Mouse (Mus musculus) liver, embryonic 13.5 days (tissue): ENCODE results near the gene Etnk1. TPM values are rescaled to one million over a fixed set of nuclear protein-coding genes. Genes with fewer than 3 reads are reported as not detected.

Source experiments
- ATAC-seq: fragments of 200-750 bp; cut with Nextera tagmentation; 2 replicates; pipeline ENCODE4 v1.8.0; 2017; ENCODE audit warnings: low read depth, mild to moderate bottlenecking, moderate number of reproducible peaks, moderate library complexity
- DNase-seq: peaks from one replicate; pipeline ENCODE4 v3.0.0; 2022
- H3K27ac ChIP-seq: fragments of 300-500 bp; sonication (generic); 2 replicates; pipeline ENCODE4 v1.5.1; 2015; ENCODE audit warnings: moderate library complexity, mild to moderate bottlenecking, inconsistent platforms
- H3K27me3 ChIP-seq: fragments of 300-500 bp; sonication (generic); 2 replicates; pipeline ENCODE4 v1.6.1; 2015; ENCODE audit warnings: mild to moderate bottlenecking, inconsistent platforms
- H3K36me3 ChIP-seq: fragments of 300-500 bp; sonication (generic); 2 replicates; pipeline ENCODE4 v1.6.1; 2015; ENCODE audit warnings: mild to moderate bottlenecking, inconsistent platforms
- H3K4me1 ChIP-seq: fragments of 300-500 bp; sonication (generic); replicated peaks from 2 replicates; pipeline ENCODE4 v1.6.1; 2015; ENCODE audit warnings: inconsistent platforms
- H3K4me2 ChIP-seq: fragments of 300-500 bp; sonication (generic); 2 replicates; pipeline ENCODE4 v1.6.1; 2015; ENCODE audit warnings: inconsistent platforms, mild to moderate bottlenecking, moderate library complexity
- H3K4me3 ChIP-seq: fragments of 300-500 bp; sonication (generic); replicated peaks from 2 replicates; pipeline ENCODE4 v1.5.1; 2015; ENCODE audit warnings: mild to moderate bottlenecking, inconsistent platforms
- H3K9ac ChIP-seq: fragments of 300-500 bp; sonication (generic); 2 replicates; pipeline ENCODE4 v1.6.1; 2015; ENCODE audit warnings: mild to moderate bottlenecking, inconsistent platforms
- H3K9me3 ChIP-seq: fragments of 300-500 bp; sonication (generic); replicated peaks from 2 replicates; pipeline ENCODE4 v1.6.1; 2016; ENCODE audit warnings: inconsistent platforms
- WGBS: fragments of 180-500 bp; shearing (Covaris S2); methylation state at CpG from one replicate; pipeline ENCODE4 v1.1.7; 2015; ENCODE audit not compliant: insufficient replicate concordance; 5-methylcytosine and 5-hydroxymethylcytosine counted together
- polyA plus RNA-seq: library from polyadenylated mRNA; unstranded; fragments of >200 nt; fragmentation: Nextera tagmentation; extraction: Ambion mirVana; gene quantifications from 2 replicates; pipeline ENCODE4 v1.2.1, GENCODE M21; 2015

Etnk1 gene
- 8.0 and 10.0 TPM in 2 replicates for polyA plus RNA-seq

- DNase-seq (peak; percentile 90), ATAC-seq (peak; percentile 90)
- under 1% methylated on average over 79 of the region's 81 CpGs for WGBS
- H3K36me3 ChIP-seq: peaks cover 12% of the 10 kb centered on the region
- H3K9me3 ChIP-seq: no peaks in the 10 kb centered on the region
- H3K27me3 ChIP-seq: no peaks in the 10 kb centered on the region
- peak within 1 kb of the TSS; percentile 94 for H3K27ac ChIP-seq
- peaks cover 63% of the 10 kb centered on the region for H3K4me1 ChIP-seq
- peak within 1 kb of the TSS; percentile 89 for H3K4me2 ChIP-seq
- H3K4me3 ChIP-seq: peak within 1 kb of the TSS; percentile 94
- H3K9ac ChIP-seq: peak within 1 kb of the TSS; percentile 96
Observed at GRCm38 (mm10) chr6:143166452-143167357, at the start of gene Etnk1. Gene Etnk1 (plus strand): TSS chr6:143167221.

DNA sequence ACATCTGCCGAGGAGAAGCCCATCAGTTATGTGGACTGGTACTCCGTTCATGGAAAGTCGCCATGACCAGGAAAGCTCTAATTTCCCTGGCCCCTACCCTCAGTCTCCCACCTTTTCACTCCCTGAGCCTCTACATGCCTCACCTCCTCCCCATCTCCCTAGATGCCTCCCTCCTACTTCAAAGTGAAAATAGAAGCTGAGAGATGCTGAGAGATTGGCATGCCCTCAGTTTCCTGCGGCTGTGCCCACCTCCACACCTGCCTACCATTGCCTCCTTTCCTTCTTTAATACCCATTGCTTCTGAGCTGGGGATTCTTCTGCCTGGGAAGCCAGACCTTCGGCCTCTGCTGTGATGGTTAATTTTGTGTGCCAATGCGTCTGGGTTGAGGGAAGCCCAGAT lies 47.7 kb upstream of the Etnk1 start:
- Histone ChIP-seq H3K4me2 (no peak overlapping the region), H3K27ac (no peak overlapping the region), H3K36me3 (no peaks in the 10 kb centered on the region), H3K9me3 (0 out of 2 replicates have a peak, but pooled peaks cover 3% of the 10 kb centered on the region), H3K4me1 (peaks cover 15% of the 10 kb centered on the region), H3K27me3 (no peaks in the 10 kb centered on the region), H3K4me3 (no peak overlapping the region), H3K9ac (no peak overlapping the region)
- 59% methylated on average over 6 of the region's 6 CpGs for WGBS
- DNase-seq (no peak), ATAC-seq (no peak)

GRCm38 (mm10) chr6:143125721-143126120 lies 41.3 kb upstream of the Etnk1 start:
- Histone ChIP-seq H3K27me3 (no peaks in the 10 kb centered on the region), H3K36me3 (no peaks in the 10 kb centered on the region), H3K4me2 (no peak overlapping the region), H3K9ac (no peak overlapping the region), H3K4me1 (no peaks in the 10 kb centered on the region), H3K9me3 (no peaks in the 10 kb centered on the region), H3K27ac (no peak overlapping the region), H3K4me3 (no peak overlapping the region)
- ATAC-seq (no peak), DNase-seq (no peak)

DNA sequence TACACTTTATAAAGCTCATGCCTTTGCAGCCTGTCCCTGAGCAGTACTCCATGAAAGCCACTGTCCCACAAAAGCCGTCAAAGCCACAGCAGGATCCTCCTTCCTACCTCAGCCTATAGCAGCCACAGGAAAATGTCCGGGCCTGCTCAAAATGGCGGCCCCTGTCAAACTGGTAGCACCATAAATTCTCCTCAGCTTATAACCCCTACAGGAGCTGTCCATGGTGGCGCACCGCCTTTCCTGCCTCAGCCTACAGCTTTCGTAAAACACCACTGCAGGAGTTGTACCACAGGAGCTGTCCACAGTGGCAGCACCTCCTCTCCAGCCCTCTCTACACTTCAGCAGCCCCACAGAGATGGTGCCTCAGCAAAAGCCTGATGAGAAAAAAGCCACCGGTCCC lies 37.6 kb upstream of the Etnk1 start:
- H3K4me3 ChIP-seq: no peak overlapping the region
- H3K9me3 ChIP-seq: no peaks in the 10 kb centered on the region
- DNase-seq (no peak), ATAC-seq (no peak)
- no peak overlapping the region for H3K9ac ChIP-seq
- no peaks in the 10 kb centered on the region for H3K36me3 ChIP-seq
- no peaks in the 10 kb centered on the region for H3K4me1 ChIP-seq
- 66% methylated on average over 7 of the region's 7 CpGs for WGBS
- no peak overlapping the region for H3K27ac ChIP-seq
- no peaks in the 10 kb centered on the region for H3K27me3 ChIP-seq
- no peak overlapping the region for H3K4me2 ChIP-seq

DNA sequence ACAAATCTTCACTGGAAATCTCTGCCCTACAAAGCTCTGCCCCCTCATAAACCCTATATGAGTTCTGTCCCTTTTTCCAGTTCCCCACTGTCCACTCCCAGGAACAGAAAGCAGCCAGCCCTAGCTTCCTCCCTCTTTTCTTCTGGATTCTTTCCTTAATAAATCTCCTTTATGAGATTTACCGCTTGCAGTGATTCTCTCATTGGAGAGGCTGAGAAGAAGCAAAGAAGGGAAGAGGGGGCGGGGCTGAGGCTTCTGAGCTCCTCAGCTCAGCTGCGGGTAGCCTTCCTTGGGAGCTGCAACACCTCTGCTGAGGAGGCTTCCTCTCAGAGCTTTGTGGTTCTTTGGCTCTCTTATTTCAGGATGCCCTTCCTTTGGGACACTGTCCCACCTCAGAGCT lies 37.1 kb upstream of the Etnk1 start:
- ATAC-seq: no peak
- no peak overlapping the region for H3K27ac ChIP-seq
- no peaks in the 10 kb centered on the region for H3K27me3 ChIP-seq
- no peaks in the 10 kb centered on the region for H3K9me3 ChIP-seq
- no peaks in the 10 kb centered on the region for H3K36me3 ChIP-seq
- no peak overlapping the region for H3K4me2 ChIP-seq
- H3K9ac ChIP-seq: no peak overlapping the region
- H3K4me1 ChIP-seq: no peaks in the 10 kb centered on the region
- WGBS: 59% methylated on average over 3 of the region's 3 CpGs
- DNase-seq: no peak
- H3K4me3 ChIP-seq: no peak overlapping the region

DNA sequence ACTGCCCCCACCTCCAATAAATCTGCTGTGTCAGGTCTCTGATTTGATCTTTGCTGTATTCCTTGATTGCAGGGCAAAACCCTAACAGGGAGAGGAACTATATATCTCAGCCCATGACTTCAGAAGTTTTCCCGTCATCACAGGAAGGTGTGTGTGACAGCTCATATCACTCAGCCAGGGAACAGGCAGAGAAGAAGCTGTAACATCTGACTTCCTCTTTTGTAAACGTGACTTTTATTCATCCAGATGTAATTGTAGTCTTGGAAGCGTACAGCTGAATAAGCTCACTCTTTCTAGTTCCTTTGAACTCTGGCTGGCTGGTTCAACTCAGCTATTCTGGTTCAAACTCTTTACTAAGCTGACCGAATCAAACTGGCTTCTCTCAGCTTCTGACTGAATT lies 36.6 kb upstream of the Etnk1 start:
- H3K27me3 ChIP-seq: no peaks in the 10 kb centered on the region
- no peaks in the 10 kb centered on the region for H3K9me3 ChIP-seq
- H3K4me2 ChIP-seq: no peak overlapping the region
- H3K4me3 ChIP-seq: no peak overlapping the region
- no peak for ATAC-seq
- no peaks in the 10 kb centered on the region for H3K36me3 ChIP-seq
- DNase-seq: no peak
- H3K27ac ChIP-seq: no peak overlapping the region
- H3K9ac ChIP-seq: no peak overlapping the region
- H3K4me1 ChIP-seq: no peaks in the 10 kb centered on the region
- 44% methylated on average over 4 of the region's 4 CpGs for WGBS

GRCm38 (mm10) chr6:143131895-143132652 lies 34.9 kb upstream of the Etnk1 start:
- no peak overlapping the region for H3K4me3 ChIP-seq
- ATAC-seq (no peak), DNase-seq (no peak)
- no peak overlapping the region for H3K4me2 ChIP-seq
- H3K27me3 ChIP-seq: no peaks in the 10 kb centered on the region
- 45% methylated on average over 6 of the region's 6 CpGs for WGBS
- H3K27ac ChIP-seq: no peak overlapping the region
- no peaks in the 10 kb centered on the region for H3K4me1 ChIP-seq
- H3K9ac ChIP-seq: no peak overlapping the region
- no peaks in the 10 kb centered on the region for H3K9me3 ChIP-seq
- no peaks in the 10 kb centered on the region for H3K36me3 ChIP-seq

- ATAC-seq (no peak), DNase-seq (no peak)
- 80% methylated on average over 2 of the region's 2 CpGs for WGBS
- Histone ChIP-seq H3K36me3 (no peaks in the 10 kb centered on the region), H3K4me3 (no peak overlapping the region), H3K27ac (no peak overlapping the region), H3K9ac (no peak overlapping the region), H3K4me2 (no peak overlapping the region), H3K9me3 (no peaks in the 10 kb centered on the region), H3K27me3 (no peaks in the 10 kb centered on the region), H3K4me1 (no peaks in the 10 kb centered on the region)
Observed at GRCm38 (mm10) chr6:143133150-143133549, 33.9 kb upstream of the Etnk1 start.

GRCm38 (mm10) chr6:143135097-143135496 lies 31.9 kb upstream of the Etnk1 start:
- no peak overlapping the region for H3K9ac ChIP-seq
- no peaks in the 10 kb centered on the region for H3K9me3 ChIP-seq
- ATAC-seq: no peak
- WGBS: 76% methylated on average over 13 of the region's 13 CpGs
- no peak for DNase-seq
- H3K36me3 ChIP-seq: no peaks in the 10 kb centered on the region
- H3K4me2 ChIP-seq: no peak overlapping the region
- no peak overlapping the region for H3K27ac ChIP-seq
- no peak overlapping the region for H3K4me3 ChIP-seq
- H3K27me3 ChIP-seq: no peaks in the 10 kb centered on the region
- no peaks in the 10 kb centered on the region for H3K4me1 ChIP-seq

DNA sequence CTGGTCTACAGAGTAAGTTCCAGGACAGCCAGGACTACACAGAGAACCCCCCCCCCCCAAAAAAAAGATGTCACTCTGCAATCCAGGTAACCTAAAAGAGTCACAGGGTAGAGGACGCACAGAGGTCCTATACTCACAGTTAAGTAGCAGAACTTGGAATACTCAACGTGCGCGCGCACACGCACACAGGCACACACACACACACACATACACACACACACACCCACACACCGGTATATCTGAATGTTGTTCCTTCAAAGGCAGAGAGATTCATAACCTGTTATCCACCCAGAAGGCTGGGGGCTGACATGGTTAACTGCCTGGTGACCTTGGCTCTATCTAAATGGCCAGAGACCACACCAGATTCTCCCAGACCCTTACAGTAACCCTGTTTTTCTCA lies 30.3 kb upstream of the Etnk1 start:
- H3K9me3 ChIP-seq: no peaks in the 10 kb centered on the region
- DNase-seq (no peak), ATAC-seq (no peak)
- H3K27me3 ChIP-seq: no peaks in the 10 kb centered on the region
- no peak overlapping the region for H3K4me3 ChIP-seq
- H3K4me2 ChIP-seq: no peak overlapping the region
- H3K36me3 ChIP-seq: no peaks in the 10 kb centered on the region
- H3K4me1 ChIP-seq: no peaks in the 10 kb centered on the region
- 87% methylated on average over 7 of the region's 7 CpGs for WGBS
- H3K9ac ChIP-seq: no peak overlapping the region
- H3K27ac ChIP-seq: no peak overlapping the region

GRCm38 (mm10) chr6:143137341-143137740 lies 29.7 kb upstream of the Etnk1 start:
- Histone ChIP-seq H3K36me3 (no peaks in the 10 kb centered on the region), H3K4me2 (no peak overlapping the region), H3K4me1 (no peaks in the 10 kb centered on the region), H3K27me3 (no peaks in the 10 kb centered on the region), H3K9ac (no peak overlapping the region), H3K27ac (no peak overlapping the region), H3K9me3 (no peaks in the 10 kb centered on the region), H3K4me3 (no peak overlapping the region)
- DNase-seq (no peak), ATAC-seq (no peak)
- WGBS: 53% methylated on average over 5 of the region's 5 CpGs
